Mouse (Mus musculus): ENCODE results near the gene Cep170b.

Gene Cep170b

GRCm38 (mm10) chr12:112737081-112737480 lies 16.8 kb downstream of the Cep170b start:
- no peak for DNase-seq (ENCODE audit: low spot score)

- no peak for DNase-seq (ENCODE audit: low spot score)
Observed at GRCm38 (mm10) chr12:112737761-112738160, 17.5 kb downstream of the Cep170b start.

GRCm38 (mm10) chr12:112738281-112739022 lies 18.2 kb downstream of the Cep170b start:
- no peak for DNase-seq (ENCODE audit: low spot score)

- no peak for DNase-seq (ENCODE audit: low spot score)
Observed at GRCm38 (mm10) chr12:112739023-112739568, 18.8 kb downstream of the Cep170b start.

GRCm38 (mm10) chr12:112742768-112743167 lies 22.5 kb downstream of the Cep170b start:
- no peak for DNase-seq (ENCODE audit: low spot score)

- DNase-seq (ENCODE audit: low spot score), result peak; percentile 76
Observed at GRCm38 (mm10) chr12:112743168-112743975, 23.1 kb downstream of the Cep170b start.

- no peak for DNase-seq (ENCODE audit: low spot score)
Observed at GRCm38 (mm10) chr12:112744211-112744610, 24.0 kb downstream of the Cep170b start.

GRCm38 (mm10) chr12:112744891-112745580 lies 24.8 kb downstream of the Cep170b start:
- DNase-seq (ENCODE audit: low spot score), result no peak

GRCm38 (mm10) chr12:112745716-112746115 lies 25.5 kb downstream of the Cep170b start:
- no peak for DNase-seq (ENCODE audit: low spot score)

GRCm38 (mm10) chr12:112746461-112746807 lies 26.2 kb downstream of the Cep170b start:
- no peak for DNase-seq (ENCODE audit: low spot score)

GRCm38 (mm10) chr12:112746808-112747605 lies 26.8 kb downstream of the Cep170b start:
- DNase-seq (ENCODE audit: low spot score), result peak; percentile 50

- no peak for DNase-seq (ENCODE audit: low spot score)
Observed at GRCm38 (mm10) chr12:112747606-112747970, 27.3 kb downstream of the Cep170b start.

GRCm38 (mm10) chr12:112750976-112751375 lies 30.7 kb downstream of the Cep170b start:
- no peak for DNase-seq (ENCODE audit: low spot score)

GRCm38 (mm10) chr12:112752399-112752798 lies 32.1 kb downstream of the Cep170b start:
- DNase-seq (ENCODE audit: low spot score), result no peak

- no peak for DNase-seq (ENCODE audit: low spot score)
Observed at GRCm38 (mm10) chr12:112755900-112756299, 35.6 kb downstream of the Cep170b start.

GRCm38 (mm10) chr12:112757896-112758295 lies 37.6 kb downstream of the Cep170b start:
- no peak for DNase-seq (ENCODE audit: low spot score)

GRCm38 (mm10) chr12:112759471-112759870 lies 39.2 kb downstream of the Cep170b start:
- no peak for DNase-seq (ENCODE audit: low spot score)

- peak; percentile 53 for DNase-seq (ENCODE audit: low spot score)
Observed at GRCm38 (mm10) chr12:112760154-112760926, 40.1 kb downstream of the Cep170b start, which contains the start of gene Pld4. Gene Pld4 (plus strand): TSS chr12:112760655.

GRCm38 (mm10) chr12:112761411-112761810 lies 41.2 kb downstream of the Cep170b start:
- DNase-seq (ENCODE audit: low spot score), result no peak

- peak; percentile 49 for DNase-seq (ENCODE audit: low spot score)
Observed at GRCm38 (mm10) chr12:112762018-112762417, 41.8 kb downstream of the Cep170b start.

- DNase-seq (ENCODE audit: low spot score), result no peak
Observed at GRCm38 (mm10) chr12:112763176-112763575, 42.9 kb downstream of the Cep170b start.

All from lung, postnatal 25 days (tissue).